In the genomic region with DNA sequence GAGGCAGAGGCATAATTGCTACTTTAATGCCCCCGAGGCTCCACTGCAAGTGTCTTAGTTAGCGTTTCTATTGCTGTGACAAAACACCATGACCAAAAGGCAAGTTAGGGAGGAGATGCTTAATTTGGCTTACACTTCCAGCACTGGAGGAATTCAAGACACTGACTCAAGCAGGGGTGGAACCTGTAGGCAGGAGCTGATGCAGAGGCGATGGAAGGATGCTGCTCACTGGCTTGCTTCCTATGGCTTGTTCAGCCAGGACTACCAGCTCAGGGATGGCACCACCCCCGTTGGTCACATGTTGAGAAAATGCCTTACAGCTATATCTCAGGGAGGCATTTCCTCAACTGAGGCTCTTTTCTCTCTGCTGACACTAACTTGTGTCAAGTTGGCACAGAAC, we compare ENCODE assay signal across 15 mouse cellular contexts. TPM values are rescaled to one million over a fixed set of nuclear protein-coding genes. Genes with fewer than 3 reads are reported as not detected.
DNase-seq lines count a peak whose midpoint lies in the region; ATAC-seq lines count a peak whose summit lies in the region.
"Had no signal": no experiment of that assay in that cellular context is flagged by ENCODE, and none has a peak within 500 bp of the region (broad histone marks: within the 10 kb centered on the region; RNA-seq: fewer than 3 reads in every experiment).

No protein-coding gene starts in this region.

- H3K4me1 ChIP-seq in hindbrain, embryonic 11.5 days (replicated peaks; ENCODE audit: control insufficient read depth, insufficient read depth, low read length): 0 out of 2 replicates have a peak, but pooled peaks cover 4% of the 10 kb centered on the region
- peaks cover 16% of the 10 kb centered on the region for H3K4me1 ChIP-seq in hindbrain, embryonic 12.5 days
- peaks cover 22% of the 10 kb centered on the region for H3K4me1 ChIP-seq in neural tube, embryonic 15.5 days

- H3K9me3 ChIP-seq in hindbrain, embryonic 11.5 days (ENCODE audit: control insufficient read depth, low read length): no peaks in the 10 kb centered on the region
- no peaks in the 10 kb centered on the region for H3K9me3 ChIP-seq in hindbrain, embryonic 12.5 days (replicated peaks)
- no peaks in the 10 kb centered on the region for H3K9me3 ChIP-seq in neural tube, embryonic 15.5 days (replicated peaks)
- H3K9me3 ChIP-seq: embryonic facial prominence, embryonic 10.5 days; limb, embryonic 13.5 days had no signal

- H3K27me3 ChIP-seq in hindbrain, embryonic 11.5 days (ENCODE audit: control insufficient read depth, insufficient read depth, low read length): no peaks in the 10 kb centered on the region
- no peaks in the 10 kb centered on the region for H3K27me3 ChIP-seq in hindbrain, embryonic 12.5 days
- H3K27me3 ChIP-seq in neural tube, embryonic 15.5 days (replicated peaks): no peaks in the 10 kb centered on the region
- H3K27me3 ChIP-seq: limb, embryonic 13.5 days had no signal

- no peaks in the 10 kb centered on the region for H3K36me3 ChIP-seq in hindbrain, embryonic 11.5 days (ENCODE audit: control insufficient read depth, insufficient read depth, low read length)
- H3K36me3 ChIP-seq in hindbrain, embryonic 12.5 days: no peaks in the 10 kb centered on the region
- H3K36me3 ChIP-seq in neural tube, embryonic 15.5 days: no peaks in the 10 kb centered on the region
- H3K36me3 ChIP-seq: embryonic facial prominence, embryonic 10.5 days; limb, embryonic 13.5 days had no signal

- H3K9ac ChIP-seq in hindbrain, embryonic 11.5 days (ENCODE audit: low read depth, low read length): no peak overlapping the region
- no peak overlapping the region for H3K9ac ChIP-seq in hindbrain, embryonic 12.5 days
- no peak overlapping the region for H3K9ac ChIP-seq in neural tube, embryonic 15.5 days (replicated peaks)
- H3K9ac ChIP-seq: limb, embryonic 13.5 days had no signal

- no peak for ATAC-seq in hindbrain, embryonic 11.5 days (ENCODE audit: low FRiP score)
- no peak for ATAC-seq in hindbrain, embryonic 12.5 days (ENCODE audit: low FRiP score)
- ATAC-seq in neural tube, embryonic 15.5 days (ENCODE audit: low FRiP score): no peak
- ATAC-seq: inflammation-experienced regulatory T-cells, adult 6 months had no signal

- no peak overlapping the region for H3K4me3 ChIP-seq in hindbrain, embryonic 11.5 days (ENCODE audit: low read depth, low read length)
- H3K4me3 ChIP-seq in hindbrain, embryonic 12.5 days: no peak overlapping the region
- no peak overlapping the region for H3K4me3 ChIP-seq in neural tube, embryonic 15.5 days (replicated peaks)
- H3K4me3 ChIP-seq: embryonic facial prominence, embryonic 10.5 days; limb, embryonic 13.5 days had no signal

- peak; percentile 9 for DNase-seq in hindbrain, embryonic 11.5 days (ENCODE audit: low spot score)
- peak; percentile 16 for DNase-seq in MN1 (ENCODE audit: low spot score)
- peak; percentile 53 to 63 for DNase-seq in frontal cortex, postnatal 36 days (ENCODE audit: low spot score in 2 of 2)
- no peak for DNase-seq in lung, postnatal 25 days (ENCODE audit: low spot score)
- no peak for DNase-seq in embryo, embryonic 11 days
- no peak for DNase-seq in adrenal gland, postnatal 10 days
- DNase-seq: adrenal gland, postnatal 25 days; cerebellum, adult 18-20 months; kidney, postnatal 36 days had no signal

- WGBS in hindbrain, embryonic 11.5 days: 73% methylated on average over 4 of the region's 4 CpGs
- WGBS in hindbrain, embryonic 12.5 days: 72% methylated on average over 4 of the region's 4 CpGs
- 48% methylated on average over 4 of the region's 4 CpGs for WGBS in neural tube, embryonic 15.5 days

- H3K4me2 ChIP-seq in hindbrain, embryonic 11.5 days (replicated peaks; ENCODE audit: low read depth, low read length): no peak overlapping the region
- no peak overlapping the region for H3K4me2 ChIP-seq in hindbrain, embryonic 12.5 days (replicated peaks)
- H3K4me2 ChIP-seq in neural tube, embryonic 15.5 days: no peak overlapping the region
- H3K4me2 ChIP-seq: limb, embryonic 13.5 days had no signal

- H3K27ac ChIP-seq in hindbrain, embryonic 11.5 days (ENCODE audit: low read depth, low read length): no peak overlapping the region
- no peak overlapping the region for H3K27ac ChIP-seq in hindbrain, embryonic 12.5 days
- peak overlapping the region; percentile 81 for H3K27ac ChIP-seq in neural tube, embryonic 15.5 days (replicated peaks)
- H3K27ac ChIP-seq: embryonic facial prominence, embryonic 10.5 days; limb, embryonic 13.5 days; stomach, postnatal 0 days had no signal

RNA-seq across cellular contexts. Expression of a gene that starts 8.6 kb away (rescaled TPM):
- polyA plus RNA-seq in hindbrain, embryonic 11.5 days (2014; fragmentation: Nextera tagmentation; extraction: Ambion mirVana): 121 and 122 TPM in 2 replicates
- polyA plus RNA-seq in hindbrain, embryonic 12.5 days (2016; fragmentation: Nextera tagmentation; extraction: Ambion mirVana): 143 and 144 TPM in 2 replicates
- polyA plus RNA-seq in neural tube, embryonic 15.5 days (2015; fragmentation: Nextera tagmentation; extraction: Ambion mirVana): 158 and 175 TPM in 2 replicates
- total RNA-seq in adrenal gland, postnatal 10 days (2021): 10 to 100 TPM; 71.2 to 74.8 TPM

RNA-seq across cellular contexts. Expression of a gene that starts 37.8 kb away (rescaled TPM):
- 2.0 and 3.6 TPM in 2 replicates for polyA plus RNA-seq in hindbrain, embryonic 11.5 days (2014; fragmentation: Nextera tagmentation; extraction: Ambion mirVana)
- polyA plus RNA-seq in hindbrain, embryonic 12.5 days (2016; fragmentation: Nextera tagmentation; extraction: Ambion mirVana): 1.0 and 1.7 TPM in 2 replicates
- polyA plus RNA-seq in neural tube, embryonic 15.5 days (2015; fragmentation: Nextera tagmentation; extraction: Ambion mirVana): 2.0 and 2.9 TPM in 2 replicates
- 10 to 100 TPM; 18.0 to 19.8 TPM for total RNA-seq in adrenal gland, postnatal 10 days (2021)

Comparison
In these comparisons a context has a peak if more than half of its experiments do, and no peak if none do; other contexts are left out.
1. DNase-seq: peak in hindbrain, embryonic 11.5 days (single experiment), MN1 (single experiment) and frontal cortex, postnatal 36 days (2 of 2); none in lung, postnatal 25 days (single experiment), embryo, embryonic 11 days (single experiment) and adrenal gland, postnatal 10 days (single experiment).